Mouse (Mus musculus) naive thymus-derived CD4-positive, alpha-beta T cell, adult 2 months (primary cell): ENCODE measurements around the gene Cnpy3.
"Not testable (repeated sequence)": the region's sequence is repeated elsewhere in the genome, so short reads cannot be mapped to it uniquely, and the experiment has no call there.

Source experiments
- DNase-seq: peaks from one replicate; pipeline ENCODE4 v3.0.0-alpha.2; 2011; ENCODE audit warnings: low read depth

Cnpy3 gene

GRCm38 (mm10) chr17:46751794-46752556 lies at the start of gene Cnpy3:
Gene Cnpy3, minus strand, starts transcription at chr17:46752214.
- peak; percentile 99 for DNase-seq

- no peak for DNase-seq
Measured at GRCm38 (mm10) chr17:46801761-46802160, 49.7 kb upstream of the Cnpy3 start.

- DNase-seq = no peak
Measured at GRCm38 (mm10) chr17:46799680-46800079, 47.7 kb upstream of the Cnpy3 start.

- DNase-seq = no peak
Measured at GRCm38 (mm10) chr17:46797386-46797785, 45.4 kb upstream of the Cnpy3 start.

GRCm38 (mm10) chr17:46796743-46797142 lies 44.7 kb upstream of the Cnpy3 start:
- no peak for DNase-seq

GRCm38 (mm10) chr17:46792963-46793362 lies 40.9 kb upstream of the Cnpy3 start:
- DNase-seq = no peak

GRCm38 (mm10) chr17:46787974-46788373 lies 36.0 kb upstream of the Cnpy3 start:
- DNase-seq = not testable (repeated sequence)

GRCm38 (mm10) chr17:46786952-46787351 lies 34.9 kb upstream of the Cnpy3 start:
- no peak for DNase-seq

GRCm38 (mm10) chr17:46783222-46783565 lies 31.2 kb upstream of the Cnpy3 start:
- DNase-seq = no peak

- DNase-seq = peak; percentile 96
Measured at GRCm38 (mm10) chr17:46782341-46783221, 30.6 kb upstream of the Cnpy3 start, which contains the start of gene Rpl7l1. Gene Rpl7l1, minus strand, starts transcription at chr17:46782672.

GRCm38 (mm10) chr17:46781876-46782275 lies 29.9 kb upstream of the Cnpy3 start:
- no peak for DNase-seq

GRCm38 (mm10) chr17:46776087-46776486 lies 24.1 kb upstream of the Cnpy3 start:
- DNase-seq = no peak

- DNase-seq = no peak
Measured at GRCm38 (mm10) chr17:46775070-46775469, 23.1 kb upstream of the Cnpy3 start.

GRCm38 (mm10) chr17:46774131-46774472 lies 22.1 kb upstream of the Cnpy3 start:
- no peak for DNase-seq

- peak; percentile 46 for DNase-seq
Measured at GRCm38 (mm10) chr17:46773278-46774130, 21.5 kb upstream of the Cnpy3 start.

- peak; percentile 83 for DNase-seq
Measured at GRCm38 (mm10) chr17:46772404-46773277, 20.6 kb upstream of the Cnpy3 start, which contains the start of gene 2310039H08Rik. Gene 2310039H08Rik, plus strand, starts transcription at chr17:46772635.

GRCm38 (mm10) chr17:46772038-46772403 lies 20.0 kb upstream of the Cnpy3 start:
- no peak for DNase-seq

GRCm38 (mm10) chr17:46771616-46772015 lies 19.6 kb upstream of the Cnpy3 start:
- no peak for DNase-seq

GRCm38 (mm10) chr17:46771025-46771424 lies 19.0 kb upstream of the Cnpy3 start:
- DNase-seq = no peak

- DNase-seq = no peak
Measured at GRCm38 (mm10) chr17:46770546-46770945, 18.5 kb upstream of the Cnpy3 start.

GRCm38 (mm10) chr17:46767868-46768267 lies 15.9 kb upstream of the Cnpy3 start:
- no peak for DNase-seq
